Mouse (Mus musculus): Measurements from ENCODE around the gene Nup62.

GRCm38 (mm10) chr7:44776849-44777498, 38.9 kb upstream of the Nup62 start:
- TF ChIP-seq CTCF (IDR thresholded peaks at IDR 0.05; ENCODE audit: control insufficient read depth, insufficient read depth, insufficient replicate concordance, low read depth, low read length) (no peak), POLR2A (IDR thresholded peaks at IDR 0.05; ENCODE audit: control insufficient read depth, low read depth, low read length) (no peak)

Data from testis, adult 2 months (tissue).